Mouse (Mus musculus): ENCODE data around the gene Exoc3l. TPM values are rescaled to one million over a fixed set of nuclear protein-coding genes. Genes with fewer than 3 reads are reported as not detected.
A peak's percentile ranks its signal among the peaks of the same experiment; 100 is the strongest.
"Not testable (repeated sequence)": the region's sequence is repeated elsewhere in the genome, so short reads cannot be mapped to it uniquely, and the experiment has no call there.

Exoc3l gene
- polyA plus RNA-seq, 1 experiment from 2014 or later = 11.1 TPM

DNA sequence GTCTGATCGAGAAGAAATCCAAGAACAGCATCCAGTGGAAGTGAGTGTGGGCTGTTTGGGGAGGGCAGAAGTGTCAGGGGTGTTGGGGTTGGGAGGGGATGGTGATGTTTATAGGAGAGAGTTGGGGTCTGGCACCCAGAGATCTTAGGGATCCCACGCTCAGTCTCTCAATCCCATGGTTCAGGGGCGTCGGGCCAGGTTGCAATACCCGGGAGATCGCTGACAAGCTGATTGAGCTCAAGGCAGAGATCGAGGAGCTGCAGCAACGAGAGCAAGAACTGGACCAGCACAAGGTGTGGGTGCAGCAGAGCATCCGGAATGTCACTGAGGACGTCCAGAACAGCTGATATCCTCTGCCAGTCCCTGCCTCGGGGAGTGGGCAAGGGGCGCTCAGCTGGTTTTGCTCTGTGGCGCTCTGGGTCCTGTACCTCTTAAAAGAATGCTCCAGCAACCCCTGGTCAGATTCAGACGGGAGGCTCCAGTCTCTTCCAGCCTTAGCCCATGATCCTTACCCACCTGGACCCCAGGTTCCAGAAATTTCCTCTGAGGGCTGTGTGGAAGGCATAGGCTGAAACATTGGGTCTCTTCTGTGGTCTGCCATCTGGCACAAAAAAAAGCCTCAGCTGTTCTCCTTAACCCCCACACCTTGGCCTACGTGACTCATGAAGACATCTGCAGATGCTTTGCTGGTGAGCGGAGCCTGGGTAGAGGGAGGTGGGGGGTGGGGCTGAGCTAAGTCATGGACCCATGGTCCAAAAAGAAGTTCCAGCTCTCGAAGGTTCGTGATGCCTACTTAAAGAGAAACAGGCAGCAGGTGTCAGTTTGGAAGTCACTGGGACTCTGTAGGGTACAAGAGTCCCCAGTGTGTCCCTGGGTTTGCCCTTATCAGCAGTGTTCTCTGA lies 2.7 kb upstream of the Exoc3l start:
- ATAC-seq (ENCODE audit: insufficient number of reproducible peaks, insufficient read depth, low FRiP score, low TSS enrichment, low read depth) = no peak
- Histone ChIP-seq H3K36me3 (peaks cover 49% of the 10 kb centered on the region), H3K4me2 (peak overlapping the region; percentile 96), H3K4me3 (peak overlapping the region; percentile 99), H3K9ac (peak overlapping the region; percentile 95), H3K9me3 (no peaks in the 10 kb centered on the region), H3K27ac (no peak overlapping the region), H3K4me1 (peaks cover 16% of the 10 kb centered on the region), H3K27me3 (peaks cover under 1% of the 10 kb centered on the region)
- 57% methylated on average over 18 of the region's 18 CpGs for WGBS

DNA sequence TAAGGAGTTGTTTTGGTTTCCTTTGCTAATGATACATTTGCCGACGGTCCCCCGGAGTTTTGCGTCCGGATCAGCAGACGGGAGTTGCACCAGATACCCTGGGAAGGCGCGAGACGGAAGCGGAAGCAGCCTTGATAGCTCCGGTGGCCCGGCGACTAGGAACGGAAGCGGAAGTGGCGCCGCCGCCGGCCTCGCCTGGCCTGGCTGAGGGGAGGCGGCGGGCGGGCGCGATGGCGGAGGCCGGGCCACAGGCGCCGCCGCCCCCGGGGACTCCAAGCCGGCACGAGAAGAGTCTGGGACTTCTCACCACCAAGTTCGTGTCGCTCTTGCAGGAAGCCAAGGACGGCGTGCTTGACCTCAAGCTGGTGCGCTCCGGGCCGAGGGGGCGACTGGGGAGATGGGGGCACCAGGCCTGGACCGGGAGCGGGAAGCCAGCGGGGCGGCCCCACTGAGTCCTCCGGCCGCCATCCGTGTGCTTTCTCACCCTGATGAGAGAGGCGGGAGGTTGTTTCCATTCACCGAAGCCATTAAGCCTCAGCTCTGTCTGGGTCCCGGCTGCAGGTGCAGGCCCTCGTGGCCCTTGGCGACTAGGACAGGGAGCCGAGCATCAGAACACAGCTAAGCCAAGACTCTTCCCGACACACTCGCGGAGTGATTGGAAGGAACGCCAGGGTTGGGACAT lies 1.8 kb upstream of the Exoc3l start, which contains the start of gene E2f4:
Gene E2f4 (plus strand): TSS at position 153 of the 682 bp plus-strand sequence.
- H3K9me3 ChIP-seq = no peaks in the 10 kb centered on the region
- peak within 1 kb of the TSS; percentile 99 for H3K4me3 ChIP-seq
- ATAC-seq (ENCODE audit: insufficient number of reproducible peaks, insufficient read depth, low FRiP score, low TSS enrichment, low read depth) = peak; percentile 64; the same call in 1 of the 2 replicates
- H3K4me1 ChIP-seq = peaks cover 16% of the 10 kb centered on the region
- WGBS = under 1% methylated on average over 58 of the region's 58 CpGs
- H3K4me2 ChIP-seq = peak within 1 kb of the TSS; percentile 96
- H3K27ac ChIP-seq = peak within 1 kb of the TSS; percentile 60; the same call in 1 of the 2 replicates
- peaks cover 10% of the 10 kb centered on the region for H3K27me3 ChIP-seq
- H3K36me3 ChIP-seq = peaks cover 40% of the 10 kb centered on the region
- peak within 1 kb of the TSS; percentile 95 for H3K9ac ChIP-seq

GRCm38 (mm10) chr8:105295256-105295655 lies 645 bp downstream of the Exoc3l start:
- 0 out of 2 replicates have a peak overlapping the region, but pooled peaks have one; percentile 1 for H3K4me2 ChIP-seq
- H3K27ac ChIP-seq = no peak overlapping the region
- peaks cover 16% of the 10 kb centered on the region for H3K36me3 ChIP-seq
- H3K9me3 ChIP-seq = no peaks in the 10 kb centered on the region
- H3K9ac ChIP-seq = 0 out of 2 replicates have a peak overlapping the region, but pooled peaks have one; percentile 4
- no peak overlapping the region; the same call in 1 of the 2 replicates for H3K4me3 ChIP-seq
- no peak for ATAC-seq (ENCODE audit: insufficient number of reproducible peaks, insufficient read depth, low FRiP score, low TSS enrichment, low read depth)
- peaks cover 22% of the 10 kb centered on the region for H3K4me1 ChIP-seq
- peaks cover 22% of the 10 kb centered on the region for H3K27me3 ChIP-seq
- WGBS = 72% methylated on average over 11 of the region's 11 CpGs

DNA sequence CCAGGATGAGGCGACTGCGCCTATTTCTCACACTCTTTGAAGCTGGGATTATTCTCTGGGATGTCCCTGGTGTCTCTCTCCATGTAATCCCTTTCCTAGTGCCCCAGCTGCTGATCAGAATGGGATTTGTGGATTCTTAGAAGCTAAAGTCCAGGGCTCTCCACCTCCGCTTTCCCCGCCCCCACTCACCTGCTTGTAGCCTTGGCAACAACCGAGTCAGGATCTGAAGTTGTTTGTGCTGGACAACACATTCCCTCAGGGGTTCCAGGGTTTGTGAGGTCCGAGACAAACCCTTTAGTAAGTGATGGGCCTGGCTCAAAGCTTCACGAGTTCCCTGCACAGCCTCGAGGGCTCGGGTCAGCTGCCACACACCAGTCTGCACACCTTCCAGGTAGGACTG lies 1.1 kb downstream of the Exoc3l start:
- H3K27me3 ChIP-seq = peaks cover 27% of the 10 kb centered on the region
- 54% methylated on average over 9 of the region's 9 CpGs for WGBS
- no peaks in the 10 kb centered on the region for H3K9me3 ChIP-seq
- 0 out of 2 replicates have a peak overlapping the region, but pooled peaks have one; percentile 1 for H3K4me2 ChIP-seq
- H3K27ac ChIP-seq = no peak overlapping the region
- H3K9ac ChIP-seq = 0 out of 2 replicates have a peak overlapping the region, but pooled peaks have one; percentile 4
- H3K4me3 ChIP-seq = no peak overlapping the region
- no peak for ATAC-seq (ENCODE audit: insufficient number of reproducible peaks, insufficient read depth, low FRiP score, low TSS enrichment, low read depth)
- peaks cover 27% of the 10 kb centered on the region for H3K4me1 ChIP-seq
- H3K36me3 ChIP-seq = peaks cover 11% of the 10 kb centered on the region

- no peak for ATAC-seq (ENCODE audit: insufficient number of reproducible peaks, insufficient read depth, low FRiP score, low TSS enrichment, low read depth)
- Histone ChIP-seq H3K36me3 (no peaks in the 10 kb centered on the region), H3K9ac (no peak overlapping the region), H3K4me3 (no peak overlapping the region), H3K27ac (no peak overlapping the region), H3K4me2 (no peak overlapping the region), H3K4me1 (peaks cover 29% of the 10 kb centered on the region), H3K9me3 (no peaks in the 10 kb centered on the region), H3K27me3 (peaks cover 29% of the 10 kb centered on the region)
- 59% methylated on average over 19 of the region's 19 CpGs for WGBS
These were observed 2.5 kb downstream of the Exoc3l start for GRCm38 (mm10) chr8:105293405-105293804.

DNA sequence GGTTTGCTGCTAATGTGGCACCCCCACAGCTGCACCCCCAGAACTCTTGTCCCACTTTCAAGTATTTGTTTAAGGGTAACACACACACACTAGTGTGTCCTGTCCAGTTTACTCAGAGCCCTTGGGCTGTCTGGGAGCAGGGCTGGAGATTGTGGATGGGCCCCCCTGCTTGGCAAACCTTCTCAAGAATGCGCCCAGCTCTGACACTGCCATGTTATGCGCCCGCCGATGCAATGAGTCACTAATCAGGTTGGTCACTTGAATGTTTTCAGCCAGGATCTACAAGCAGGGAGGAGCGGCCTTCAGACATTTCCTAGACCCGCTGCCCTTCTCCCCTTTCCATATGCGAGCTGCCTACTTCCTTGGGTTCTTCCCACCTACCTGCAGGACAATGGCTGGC lies 3.4 kb downstream of the Exoc3l start:
- Histone ChIP-seq H3K4me1 (peaks cover 30% of the 10 kb centered on the region), H3K4me3 (no peak overlapping the region), H3K9ac (no peak overlapping the region), H3K27ac (no peak overlapping the region), H3K27me3 (peaks cover 29% of the 10 kb centered on the region), H3K9me3 (no peaks in the 10 kb centered on the region), H3K4me2 (no peak overlapping the region), H3K36me3 (no peaks in the 10 kb centered on the region)
- WGBS = 86% methylated on average over 7 of the region's 7 CpGs
- ATAC-seq (ENCODE audit: insufficient number of reproducible peaks, insufficient read depth, low FRiP score, low TSS enrichment, low read depth) = no peak

GRCm38 (mm10) chr8:105291802-105292201 lies 4.1 kb downstream of the Exoc3l start:
- not testable (repeated sequence) for H3K4me2 ChIP-seq; H3K4me3 ChIP-seq; H3K9me3 ChIP-seq; H3K27ac ChIP-seq; ATAC-seq (ENCODE audit: insufficient number of reproducible peaks, insufficient read depth, low FRiP score, low TSS enrichment, low read depth); H3K36me3 ChIP-seq; H3K9ac ChIP-seq
- 63% methylated on average over 3 of the region's 3 CpGs for WGBS
- peaks cover 26% of the 10 kb centered on the region for H3K4me1 ChIP-seq
- H3K27me3 ChIP-seq = peaks cover 29% of the 10 kb centered on the region

DNA sequence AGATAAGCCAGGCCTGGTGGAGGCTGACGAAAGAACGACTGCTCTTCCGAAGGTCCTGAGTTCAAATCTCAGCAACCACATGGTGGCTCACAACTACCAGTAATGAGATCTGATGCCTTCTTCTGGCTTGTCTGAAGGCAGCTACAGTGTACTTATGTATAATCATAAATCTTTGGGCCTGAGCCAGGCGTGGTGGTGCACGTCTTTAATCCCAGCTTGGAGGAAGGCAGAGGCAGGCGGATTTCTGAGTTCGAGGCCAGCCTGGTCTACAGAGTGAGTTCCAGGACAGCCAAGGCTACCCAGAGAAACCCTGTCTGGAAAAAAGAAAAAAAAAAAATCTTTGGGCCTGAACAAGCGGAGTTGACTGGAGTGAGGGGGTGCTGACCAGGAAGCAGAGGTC lies 4.5 kb downstream of the Exoc3l start:
- Histone ChIP-seq H3K4me1 (peaks cover 27% of the 10 kb centered on the region), H3K27me3 (peaks cover 29% of the 10 kb centered on the region)
- not testable (repeated sequence) for H3K27ac ChIP-seq; H3K9ac ChIP-seq; H3K4me3 ChIP-seq; H3K36me3 ChIP-seq; ATAC-seq (ENCODE audit: insufficient number of reproducible peaks, insufficient read depth, low FRiP score, low TSS enrichment, low read depth); H3K4me2 ChIP-seq; H3K9me3 ChIP-seq
- whole genome bisulfite sequencing = 85% methylated on average over 8 of the region's 8 CpGs

GRCm38 (mm10) chr8:105290554-105291314 lies 5.2 kb downstream of the Exoc3l start:
- H3K4me3 ChIP-seq = peak overlapping the region; percentile 56
- no peak for ATAC-seq (ENCODE audit: insufficient number of reproducible peaks, insufficient read depth, low FRiP score, low TSS enrichment, low read depth)
- peak overlapping the region; percentile 84 for H3K4me2 ChIP-seq
- H3K9me3 ChIP-seq = no peaks in the 10 kb centered on the region
- H3K27me3 ChIP-seq = peaks cover 29% of the 10 kb centered on the region
- H3K36me3 ChIP-seq = peaks cover under 1% of the 10 kb centered on the region; the same call in 1 of the 2 replicates
- H3K9ac ChIP-seq = no peak overlapping the region
- no peak overlapping the region for H3K27ac ChIP-seq
- 5% methylated on average over 31 of the region's 31 CpGs for WGBS
- peaks cover 31% of the 10 kb centered on the region for H3K4me1 ChIP-seq

DNA sequence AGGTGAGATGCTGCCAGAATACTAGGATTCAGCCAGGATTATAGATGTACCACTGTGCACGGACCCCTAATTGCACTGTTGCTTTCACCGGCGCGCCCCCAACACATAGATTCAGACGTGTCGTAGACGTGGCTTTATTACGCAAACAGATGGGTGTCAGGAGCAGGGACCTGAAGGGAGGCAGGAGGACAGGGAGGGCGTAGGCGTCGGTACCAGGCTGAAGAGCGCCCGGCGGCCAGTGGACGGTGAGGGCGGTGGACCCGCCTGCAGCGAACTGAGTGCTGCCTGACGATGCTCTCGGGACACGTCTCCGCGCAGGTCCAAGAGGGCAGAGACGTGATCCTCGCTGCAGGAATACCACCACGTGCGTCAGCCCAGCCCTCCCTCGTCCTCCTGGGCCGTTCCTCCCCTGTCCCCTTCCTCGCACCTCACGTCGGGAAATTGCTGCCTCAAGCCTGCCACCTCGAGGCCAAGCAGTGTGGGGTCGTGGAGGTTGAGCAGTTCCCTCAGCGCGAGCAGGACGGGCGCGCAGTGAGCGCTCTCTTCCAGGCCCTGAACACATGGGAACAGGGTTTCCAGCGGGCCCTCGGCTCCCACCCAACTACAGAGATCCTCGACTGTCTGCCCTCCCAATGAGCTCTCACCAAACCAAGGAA lies 6.0 kb downstream of the Exoc3l start, which contains the start of gene 4931428F04Rik:
Gene 4931428F04Rik (minus strand): TSS at position 60 of the 656 bp plus-strand sequence.
- H3K4me3 ChIP-seq = peak within 1 kb of the TSS; percentile 56
- H3K36me3 ChIP-seq = peaks cover 7% of the 10 kb centered on the region
- peaks cover 29% of the 10 kb centered on the region for H3K27me3 ChIP-seq
- WGBS = 1% methylated on average over 41 of the region's 43 CpGs
- H3K4me1 ChIP-seq = peaks cover 31% of the 10 kb centered on the region
- no peaks in the 10 kb centered on the region for H3K9me3 ChIP-seq
- peak within 1 kb of the TSS; percentile 84 for H3K4me2 ChIP-seq
- peak within 1 kb of the TSS; percentile 83 for H3K27ac ChIP-seq
- ATAC-seq (ENCODE audit: insufficient number of reproducible peaks, insufficient read depth, low FRiP score, low TSS enrichment, low read depth) = no peak; the same call in 1 of the 2 replicates
- peak within 1 kb of the TSS; percentile 75 for H3K9ac ChIP-seq
